Mouse (Mus musculus) regulatory T cell (primary cell): Measurements from ENCODE around the gene Cma1.
"Not testable (repeated sequence)": the region's sequence is repeated elsewhere in the genome, so short reads cannot be mapped to it uniquely, and the experiment has no call there.

Experiments used
- in situ Hi-C: fragments of 300-600 bp; cut with MboI, MseI; formaldehyde crosslinking; loops from one replicate; pipeline ENCODE4 v1.15.1; 2025; ENCODE audit warnings: high pct_unique_total_duplicates

The Cma1 gene

GRCm38 (mm10) chr14:55944575-55944974 lies at the start of gene Cma1:
Cma1 (minus strand) TSS chr14:55944675.
- in situ Hi-C loops, result no loop called here

- in situ Hi-C loops, result not testable (repeated sequence)
Measured at GRCm38 (mm10) chr14:55987464-55987863, 43.0 kb upstream of the Cma1 start.

DNA sequence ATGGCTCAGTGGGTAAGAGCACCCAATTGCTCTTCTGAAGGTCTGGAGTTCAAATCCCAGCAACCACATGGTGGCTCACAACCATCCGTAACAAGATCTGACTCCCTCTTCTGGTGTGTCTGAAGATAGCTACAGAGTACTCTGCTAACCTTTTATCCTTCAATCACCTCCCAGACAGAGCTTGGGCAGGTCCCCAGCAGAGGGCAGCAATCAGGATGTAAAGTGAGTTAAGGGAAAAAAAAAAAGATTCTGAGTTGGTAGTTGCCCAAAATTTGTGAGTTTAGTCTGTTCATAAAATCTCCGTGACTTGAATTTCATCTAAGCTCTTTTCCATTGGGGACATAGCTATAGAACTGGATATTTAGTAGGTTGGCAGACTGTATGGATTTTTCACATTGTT lies 19.4 kb upstream of the Cma1 start:
- in situ Hi-C loops, result not testable (repeated sequence)

GRCm38 (mm10) chr14:55963263-55963662 lies 18.8 kb upstream of the Cma1 start:
- in situ Hi-C loops, result no loop called here

DNA sequence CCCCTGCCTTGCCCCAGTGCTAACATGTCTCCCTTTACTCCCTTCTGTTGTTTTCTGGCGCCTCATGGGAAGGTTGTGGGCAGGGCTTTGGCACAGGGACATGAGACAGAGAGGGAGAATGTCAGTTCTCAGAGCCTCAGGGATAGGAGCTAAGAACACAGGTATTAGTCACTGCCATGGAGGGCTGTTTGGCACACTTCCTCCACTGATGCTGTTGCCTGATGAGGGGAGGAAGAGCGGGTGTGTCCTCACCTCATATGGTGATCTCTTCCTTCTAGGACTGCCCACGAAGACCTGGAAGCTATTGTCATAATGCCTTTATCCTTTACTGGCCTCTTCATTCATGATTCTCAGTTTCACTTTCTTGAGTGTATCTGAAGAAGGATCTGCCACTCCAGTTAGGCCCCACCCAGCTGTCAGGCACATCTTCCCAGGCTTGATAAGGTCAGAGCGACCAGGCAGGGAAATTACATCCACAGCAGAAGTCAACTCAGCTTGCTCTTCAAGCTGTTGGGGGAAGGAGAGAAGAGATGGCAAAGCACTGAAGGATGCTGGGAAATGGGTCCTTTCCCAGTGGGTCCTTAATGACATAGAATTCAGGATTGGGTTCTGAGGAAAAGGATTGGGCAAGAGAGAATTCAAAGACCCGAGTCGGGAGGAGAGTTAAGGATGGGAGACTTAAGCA lies 6.0 kb upstream of the Cma1 start, which contains the start of gene Cma2:
Cma2 (plus strand) TSS at position 635 of the 685 bp plus-strand sequence.
- in situ Hi-C loops, result no loop called here

GRCm38 (mm10) chr14:55946269-55946969 lies 1.9 kb upstream of the Cma1 start:
- in situ Hi-C loops, result no loop called here

DNA sequence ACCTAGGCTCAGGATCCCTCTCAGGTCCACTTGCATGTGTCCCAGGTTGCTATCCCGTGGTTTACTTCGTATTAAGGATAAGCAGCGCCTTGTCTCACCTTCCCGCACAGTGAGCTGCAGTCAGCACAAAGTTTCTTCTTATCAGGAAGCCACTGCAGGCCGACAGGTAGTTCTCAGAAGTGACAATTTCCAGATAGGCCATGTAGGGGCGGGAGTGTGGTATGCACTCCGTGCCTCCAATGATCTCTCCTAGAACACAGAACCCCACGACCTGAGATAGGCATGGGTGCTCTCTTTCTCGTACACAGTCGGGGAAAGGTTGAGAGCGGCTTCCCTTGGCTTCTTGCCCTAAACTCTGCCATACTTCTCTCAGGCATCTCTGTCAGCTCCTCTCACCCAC lies 874 bp downstream of the Cma1 start:
- in situ Hi-C loops, result no loop called here

DNA sequence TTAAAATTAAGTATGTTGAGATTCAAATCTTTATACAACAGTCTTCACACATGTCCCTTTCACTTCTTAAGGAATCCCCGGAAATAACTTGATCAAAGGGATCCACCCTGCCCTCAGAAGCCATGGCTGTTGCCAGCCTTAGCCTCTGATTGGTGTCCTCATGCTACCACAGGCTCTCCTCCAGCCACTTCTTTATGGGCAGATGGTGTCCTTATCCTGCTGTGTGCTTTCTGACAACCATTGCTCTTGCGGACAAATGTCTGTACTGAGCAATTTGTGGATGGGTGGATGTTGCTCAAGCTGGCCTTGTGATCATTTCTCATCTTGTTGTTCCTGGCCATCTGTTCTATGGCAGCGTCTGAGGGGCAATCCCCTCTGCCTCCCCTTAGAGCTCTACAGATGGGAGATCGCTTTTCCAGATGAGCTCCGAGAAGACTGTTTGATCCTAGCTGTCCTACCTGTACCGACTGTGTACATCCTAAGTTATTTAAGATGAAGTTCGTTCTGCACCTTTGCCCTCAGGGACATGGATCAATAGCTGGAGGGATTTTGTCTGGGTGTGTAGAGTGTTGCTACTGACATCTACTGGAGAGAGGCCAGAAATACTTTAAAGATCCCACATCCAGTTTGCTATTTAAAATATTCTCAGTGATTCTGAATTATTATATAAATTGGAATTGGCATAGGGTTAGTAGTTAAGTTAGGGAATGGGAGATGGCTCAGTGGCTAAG lies 4.2 kb downstream of the Cma1 start:
- in situ Hi-C loops, result no loop called here

- in situ Hi-C loops, result no loop called here
Measured at GRCm38 (mm10) chr14:55933586-55933985, 10.9 kb downstream of the Cma1 start.

DNA sequence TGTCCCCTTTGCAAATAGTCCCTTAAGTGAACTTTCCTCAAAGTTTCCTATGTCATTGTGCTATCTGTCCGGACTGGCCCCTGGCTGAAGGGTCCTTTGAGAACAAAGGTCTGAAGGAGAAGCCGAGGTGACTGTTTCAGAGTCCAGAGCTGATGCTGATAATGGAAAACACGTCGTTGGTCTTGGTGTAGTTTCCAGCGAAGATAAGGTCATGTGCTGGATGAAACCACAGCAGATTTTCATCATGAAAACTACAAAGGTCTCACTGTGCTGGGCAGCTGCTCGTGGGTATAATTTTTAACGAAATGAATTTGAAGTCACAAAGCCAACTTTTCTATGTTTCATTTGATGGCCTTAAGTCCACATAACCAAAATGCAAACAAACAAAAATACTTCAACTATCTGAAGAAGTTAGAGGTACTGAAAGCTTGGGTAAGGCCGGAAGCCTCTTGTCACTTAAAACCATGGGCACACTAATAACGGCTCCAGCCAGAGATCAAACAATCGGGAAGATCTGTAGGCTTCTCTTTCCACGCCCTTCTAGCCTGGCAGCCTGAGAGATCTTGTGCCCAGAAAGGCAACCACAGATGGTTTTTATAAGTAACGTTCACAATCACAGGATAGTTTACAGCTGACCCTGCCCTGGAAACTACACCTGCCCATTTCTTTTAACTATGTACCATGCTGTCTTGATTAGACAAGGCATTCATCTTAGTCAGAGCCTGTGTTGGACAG lies 15.0 kb downstream of the Cma1 start:
- in situ Hi-C loops, result no loop called here

GRCm38 (mm10) chr14:55926847-55927246 lies 17.6 kb downstream of the Cma1 start:
- in situ Hi-C loops, result no loop called here

DNA sequence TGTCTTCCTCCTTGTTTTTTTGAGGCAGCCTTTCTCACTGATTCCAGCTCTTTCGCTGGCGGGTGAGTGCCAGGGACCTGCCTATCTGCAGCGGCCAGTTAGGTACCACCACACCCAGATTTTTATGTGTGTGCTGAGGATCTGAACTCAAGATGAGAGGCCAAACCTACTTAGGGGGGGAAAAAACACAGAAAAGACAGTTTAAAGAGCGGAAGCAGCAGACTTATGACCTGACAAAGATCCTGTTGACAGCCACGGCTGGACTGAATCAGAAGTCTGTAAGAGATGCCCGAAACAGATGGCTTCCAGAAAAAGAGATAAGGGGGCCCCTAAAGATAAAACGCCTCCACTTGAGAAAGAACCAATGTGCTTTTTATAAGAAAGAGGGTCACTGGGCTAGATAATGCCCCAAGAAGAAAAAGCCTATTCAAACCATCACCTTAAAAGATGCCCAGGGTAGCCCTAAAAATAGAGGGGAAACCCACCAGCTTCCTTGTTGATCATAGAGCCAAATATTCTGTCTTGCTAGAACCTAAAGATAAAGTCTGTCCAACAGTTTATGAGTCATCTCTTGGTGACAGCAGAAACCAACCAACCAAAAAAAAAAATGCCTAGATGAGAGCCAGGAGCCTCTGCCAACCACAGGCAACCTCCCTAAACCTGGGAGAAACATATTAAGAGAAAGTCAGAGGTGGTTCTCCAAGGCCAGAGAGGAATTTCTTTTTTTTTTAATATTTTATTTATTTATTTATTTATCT lies 21.8 kb downstream of the Cma1 start:
- in situ Hi-C loops, result loop anchor here (5.0 kb wide), 2 partner anchors 45 to 100 kb away; partner anchors contain the start of gene Nfatc4

DNA sequence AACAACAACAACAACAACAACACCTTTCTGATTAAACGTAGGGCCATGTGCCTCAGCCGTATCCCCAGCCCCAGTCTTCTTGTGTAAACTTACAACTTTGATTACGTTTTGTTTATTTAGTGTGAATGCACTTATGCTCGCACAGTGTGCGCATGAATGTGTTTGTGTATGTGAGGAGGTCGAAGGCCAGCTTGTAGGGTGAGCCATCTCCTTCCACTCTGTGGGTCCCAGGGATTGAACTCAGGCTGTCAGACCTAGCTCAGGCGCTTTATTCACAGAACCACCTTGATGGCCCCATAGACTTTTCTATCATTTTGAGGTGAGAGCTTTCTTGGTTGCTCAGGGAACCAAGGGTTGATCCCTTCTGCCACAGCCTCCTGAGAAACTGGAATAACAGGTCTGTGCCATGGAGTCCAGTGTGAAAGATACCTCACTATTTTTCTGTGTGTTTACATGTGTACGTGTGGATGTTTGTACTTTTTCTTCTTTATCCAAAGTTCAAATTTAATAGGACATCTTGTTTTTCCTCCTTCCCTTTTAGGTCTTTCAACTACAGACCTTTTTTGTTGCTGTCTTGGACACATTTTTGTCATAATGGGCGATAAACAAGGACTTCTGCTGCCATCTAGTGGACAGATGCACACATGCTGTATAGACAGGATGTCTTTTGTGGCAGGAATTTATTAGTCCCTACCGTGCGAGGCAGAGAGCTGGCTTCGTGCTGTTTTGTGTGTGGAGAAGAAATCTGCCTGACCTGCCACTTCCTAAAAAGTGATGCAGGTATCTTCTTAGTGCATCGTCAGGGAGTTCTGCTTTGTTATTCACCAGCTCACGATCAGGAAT lies 26.0 kb downstream of the Cma1 start:
- in situ Hi-C loops, result no loop called here

DNA sequence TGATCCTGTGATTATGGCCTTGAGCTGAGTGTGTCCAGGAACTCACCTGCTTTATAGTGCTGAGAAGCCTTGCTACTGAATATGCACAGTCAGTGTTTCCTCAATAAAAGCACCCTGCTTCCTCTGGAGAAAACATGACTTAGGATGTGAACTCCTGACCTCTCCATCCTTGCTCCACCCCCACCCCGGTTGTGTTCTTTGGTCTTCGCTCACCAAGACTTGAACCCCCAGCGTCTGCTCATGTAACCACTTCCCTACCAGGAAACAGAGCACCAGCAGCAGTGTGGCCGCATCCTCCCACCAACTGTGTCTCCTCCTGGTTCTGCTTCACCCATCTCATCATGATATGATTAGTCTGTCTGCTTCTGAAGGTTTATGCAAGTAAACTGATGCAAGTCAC lies 31.1 kb downstream of the Cma1 start:
- in situ Hi-C loops, result no loop called here

DNA sequence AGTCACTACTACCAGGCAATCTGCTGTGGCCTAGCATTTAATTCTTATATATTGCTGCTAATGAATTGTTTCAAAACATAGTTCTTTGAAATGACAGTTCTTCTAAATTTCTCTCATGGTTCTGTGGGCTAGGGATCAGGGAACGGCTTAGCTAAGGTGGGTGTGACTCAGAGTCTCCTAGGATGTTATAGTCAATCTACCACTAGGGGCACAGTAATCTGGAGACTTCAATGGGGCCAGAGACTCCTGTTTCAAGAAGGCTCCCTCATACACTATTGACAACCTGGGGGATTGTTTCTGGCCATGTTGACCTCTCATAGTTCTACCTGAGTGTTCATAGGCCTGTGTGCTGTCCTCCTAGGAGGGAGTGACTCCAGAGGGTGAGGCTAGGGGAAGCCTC lies 39.0 kb downstream of the Cma1 start:
- in situ Hi-C loops, result loop anchor here (10.0 kb wide), 1 partner anchor 241 kb away; the partner anchor contains the start of gene Mdp1

DNA sequence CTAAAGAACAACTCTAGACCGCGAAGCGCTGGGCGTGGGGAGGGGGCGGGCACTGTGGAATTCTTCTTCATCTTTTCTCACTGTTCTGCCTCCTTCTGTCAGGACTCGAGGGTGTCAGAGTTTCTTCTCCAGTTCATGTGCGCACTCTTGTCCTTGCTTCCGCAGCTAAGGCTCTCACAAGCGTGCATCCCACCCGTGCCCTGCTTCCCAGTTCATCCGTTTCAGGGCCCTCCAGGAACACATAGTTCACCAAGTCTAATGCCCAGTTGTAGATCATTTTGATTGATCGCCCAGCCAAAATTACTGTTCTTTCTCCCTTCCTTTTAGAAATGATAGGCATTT lies 44.1 kb downstream of the Cma1 start:
- in situ Hi-C loops, result loop anchor here (10.0 kb wide), 1 partner anchor 236 kb away; the partner anchor contains the start of gene Mdp1

- in situ Hi-C loops, result loop anchor here (10.0 kb wide), 1 partner anchor 235 kb away; the partner anchor contains the start of gene Mdp1
Measured at GRCm38 (mm10) chr14:55899701-55900413, 44.6 kb downstream of the Cma1 start, which contains the start of gene Sdr39u1. Sdr39u1 (minus strand) TSS chr14:55900293.

DNA sequence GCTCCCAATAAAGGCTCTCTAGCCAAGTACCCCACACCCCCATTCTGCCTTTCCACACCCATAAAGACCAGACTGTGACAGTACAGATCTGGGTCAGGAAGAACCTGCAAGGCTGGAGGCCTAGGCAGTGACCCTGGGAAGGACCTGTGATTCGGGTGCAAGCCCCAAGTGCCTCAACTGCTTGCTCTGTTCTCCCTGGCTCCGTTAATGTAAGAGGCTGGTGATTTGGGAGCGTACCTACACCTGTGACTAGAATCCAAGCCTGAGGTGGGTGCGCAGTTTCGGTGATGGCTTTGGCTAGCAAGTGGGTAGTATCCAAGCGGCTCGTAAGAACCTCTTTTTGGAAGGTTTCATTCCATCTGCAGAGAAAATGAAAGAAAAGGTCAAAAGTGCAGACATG lies 45.5 kb downstream of the Cma1 start:
- in situ Hi-C loops, result no loop called here

DNA sequence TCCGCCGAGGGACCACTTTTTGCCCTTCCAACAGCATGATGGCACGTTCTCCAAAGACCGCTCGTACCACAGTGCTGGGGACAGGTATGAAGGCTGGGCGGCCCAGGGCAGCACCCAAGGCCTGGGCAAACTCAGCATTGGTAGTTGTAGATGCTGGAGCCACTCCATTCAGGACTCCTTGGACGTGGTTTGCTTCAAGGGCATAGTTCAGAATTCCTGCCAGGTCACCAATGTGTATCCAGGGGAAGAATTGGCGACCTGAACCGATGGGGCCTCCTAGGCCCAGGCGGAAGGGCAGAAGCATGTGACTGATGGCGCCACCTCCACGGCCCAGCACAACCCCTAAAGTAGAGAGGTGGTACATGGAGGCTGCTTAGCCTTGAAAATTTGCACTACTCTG lies 46.8 kb downstream of the Cma1 start:
- in situ Hi-C loops, result no loop called here
